Mouse (Mus musculus) heart, postnatal 0 days (tissue): ENCODE results near the gene Rgs9.

ENCODE experiments used
- CTCF ChIP-seq: IDR thresholded peaks from 2 replicates; pipeline ENCODE4 v1.5.1; 2016; ENCODE audit warnings: antibody characterized with exemption, control low read depth, low read depth
- EP300 ChIP-seq: IDR thresholded peaks from 2 replicates; pipeline ENCODE4 v1.6.1; 2016; ENCODE audit warnings: antibody characterized with exemption, low read depth

DNA sequence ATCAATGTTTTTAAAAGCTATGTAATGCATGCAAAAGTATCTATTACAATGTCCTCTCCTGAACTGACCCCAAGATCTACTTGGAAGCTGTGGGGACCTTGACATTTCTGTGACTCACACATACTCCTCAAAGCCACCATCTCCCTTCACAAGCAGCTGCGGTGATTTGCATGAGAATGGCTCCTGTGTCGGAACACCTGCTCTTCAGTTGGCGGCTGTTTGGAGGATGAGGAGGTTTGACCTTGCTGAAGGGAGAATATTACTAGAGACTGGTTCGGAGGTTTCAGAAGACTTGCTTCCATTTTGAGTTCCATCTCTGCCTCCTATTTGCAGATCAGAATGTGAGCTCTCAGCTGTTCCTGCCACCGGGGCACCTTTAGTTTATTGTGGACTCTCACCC is 7.8 kb upstream of the Rgs9 start:
- no peak for TF ChIP-seq CTCF
- no peak for TF ChIP-seq EP300
